Mouse (Mus musculus) stomach, postnatal 0 days (tissue): ENCODE results near the gene Arhgap10.

Experiments used
- CTCF ChIP-seq: IDR thresholded peaks from 2 replicates; pipeline ENCODE4 v1.5.1; 2016; ENCODE audit warnings: antibody characterized with exemption, low read depth, mild to moderate bottlenecking, moderate library complexity
- EP300 ChIP-seq: optimal IDR thresholded peaks from 2 replicates; pipeline ENCODE3; 2016; ENCODE audit warnings: antibody characterized with exemption

DNA sequence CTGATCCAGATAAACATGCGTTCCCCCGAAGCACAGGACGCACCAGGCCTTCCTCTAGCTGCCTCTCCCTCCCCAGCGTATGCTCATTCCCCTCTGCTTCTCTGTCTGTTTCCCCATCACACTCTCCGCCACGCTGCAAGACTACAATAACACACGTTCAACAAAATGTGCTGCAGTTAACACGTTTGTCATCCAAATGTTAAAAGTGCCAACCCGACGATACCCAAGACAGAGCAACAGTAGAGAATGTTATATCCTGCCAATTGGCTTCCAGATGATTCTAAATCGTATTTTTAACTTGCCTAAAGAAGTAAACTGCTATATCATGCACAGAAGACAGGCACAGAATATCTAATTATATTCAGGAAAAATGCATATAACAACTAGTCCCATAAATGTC, 223.2 kb downstream of the Arhgap10 start:
- TF ChIP-seq CTCF (no peak), EP300 (no peak)
